Mouse (Mus musculus): ENCODE measurements around the gene Phlda3. TPM values are rescaled to one million over a fixed set of nuclear protein-coding genes. Genes with fewer than 3 reads are reported as not detected.
A peak's percentile ranks its signal among the peaks of the same experiment; 100 is the strongest.

Gene Phlda3
- 62.8 and 63.2 TPM in 2 replicates for polyA plus RNA-seq (2015; fragmentation: Nextera tagmentation; extraction: Ambion mirVana)

- Histone ChIP-seq H3K27ac (ENCODE audit: low read length) (peak within 1 kb of the TSS; percentile 93), H3K36me3 (ENCODE audit: control insufficient read depth, insufficient read depth, low read length) (peaks cover 5% of the 10 kb centered on the region), H3K4me3 (ENCODE audit: low read length) (peak within 1 kb of the TSS; percentile 83), H3K4me2 (ENCODE audit: low read depth, low read length) (peak within 1 kb of the TSS; percentile 90), H3K27me3 (ENCODE audit: control insufficient read depth, insufficient read depth, low read depth, low read length) (no peaks in the 10 kb centered on the region), H3K4me1 (replicated peaks; ENCODE audit: control insufficient read depth, insufficient read depth, low read length) (peaks cover 40% of the 10 kb centered on the region), H3K9me3 (ENCODE audit: control insufficient read depth, low read length) (no peaks in the 10 kb centered on the region), H3K9ac (ENCODE audit: low read length) (peak within 1 kb of the TSS; percentile 92)
- WGBS, result 2% methylated on average over 50 of the region's 90 CpGs
- ATAC-seq (ENCODE audit: low read depth), result peak; percentile 92
Observed at GRCm38 (mm10) chr1:135765645-135766591, at the start of gene Phlda3. Phlda3 (plus strand) TSS chr1:135766119.

GRCm38 (mm10) chr1:135719486-135719885, 46.4 kb upstream of the Phlda3 start:
- WGBS, result 15% methylated on average over 9 of the region's 9 CpGs
- H3K9me3 ChIP-seq (ENCODE audit: control insufficient read depth, low read length), result no peaks in the 10 kb centered on the region
- H3K36me3 ChIP-seq (ENCODE audit: control insufficient read depth, insufficient read depth, low read length), result no peaks in the 10 kb centered on the region
- H3K27ac ChIP-seq (ENCODE audit: low read length), result no peak overlapping the region
- no peak overlapping the region for H3K4me3 ChIP-seq (ENCODE audit: low read length)
- peak overlapping the region; percentile 7; the same call in 1 of the 2 replicates for H3K4me2 ChIP-seq (ENCODE audit: low read depth, low read length)
- H3K9ac ChIP-seq (ENCODE audit: low read length), result no peak overlapping the region
- 0 out of 2 replicates have a peak, but pooled peaks cover 5% of the 10 kb centered on the region for H3K4me1 ChIP-seq (replicated peaks; ENCODE audit: control insufficient read depth, insufficient read depth, low read length)
- peak; percentile 69 for ATAC-seq (ENCODE audit: low read depth)
- no peaks in the 10 kb centered on the region for H3K27me3 ChIP-seq (ENCODE audit: control insufficient read depth, insufficient read depth, low read depth, low read length)

- Histone ChIP-seq H3K4me3 (ENCODE audit: low read length) (no peak within 1 kb of the TSS), H3K9me3 (ENCODE audit: control insufficient read depth, low read length) (no peaks in the 10 kb centered on the region), H3K9ac (ENCODE audit: low read length) (no peak within 1 kb of the TSS), H3K36me3 (ENCODE audit: control insufficient read depth, insufficient read depth, low read length) (no peaks in the 10 kb centered on the region), H3K4me2 (ENCODE audit: low read depth, low read length) (peak within 1 kb of the TSS; percentile 7; the same call in 1 of the 2 replicates), H3K27me3 (ENCODE audit: control insufficient read depth, insufficient read depth, low read depth, low read length) (no peaks in the 10 kb centered on the region), H3K27ac (ENCODE audit: low read length) (no peak within 1 kb of the TSS), H3K4me1 (replicated peaks; ENCODE audit: control insufficient read depth, insufficient read depth, low read length) (0 out of 2 replicates have a peak, but pooled peaks cover 5% of the 10 kb centered on the region)
- peak; percentile 34 for ATAC-seq (ENCODE audit: low read depth)
- 54% methylated on average over 6 of the region's 6 CpGs for WGBS
Observed at GRCm38 (mm10) chr1:135719983-135720382, 45.9 kb upstream of the Phlda3 start, which contains the start of gene Csrp1. Csrp1 (plus strand) TSS chr1:135720061.

- H3K27me3 ChIP-seq (ENCODE audit: control insufficient read depth, insufficient read depth, low read depth, low read length), result no peaks in the 10 kb centered on the region
- no peak for ATAC-seq (ENCODE audit: low read depth)
- H3K9ac ChIP-seq (ENCODE audit: low read length), result no peak overlapping the region
- H3K4me2 ChIP-seq (ENCODE audit: low read depth, low read length), result no peak overlapping the region
- H3K27ac ChIP-seq (ENCODE audit: low read length), result no peak overlapping the region
- H3K36me3 ChIP-seq (ENCODE audit: control insufficient read depth, insufficient read depth, low read length), result no peaks in the 10 kb centered on the region
- 35% methylated on average over 1 of the region's 1 CpGs for WGBS
- H3K9me3 ChIP-seq (ENCODE audit: control insufficient read depth, low read length), result no peaks in the 10 kb centered on the region
- no peak overlapping the region for H3K4me3 ChIP-seq (ENCODE audit: low read length)
- peaks cover 7% of the 10 kb centered on the region for H3K4me1 ChIP-seq (replicated peaks; ENCODE audit: control insufficient read depth, insufficient read depth, low read length)
Observed at GRCm38 (mm10) chr1:135723016-135723415, 42.9 kb upstream of the Phlda3 start.

- Histone ChIP-seq H3K36me3 (ENCODE audit: control insufficient read depth, insufficient read depth, low read length) (no peaks in the 10 kb centered on the region), H3K27me3 (ENCODE audit: control insufficient read depth, insufficient read depth, low read depth, low read length) (no peaks in the 10 kb centered on the region), H3K9ac (ENCODE audit: low read length) (no peak overlapping the region), H3K9me3 (ENCODE audit: control insufficient read depth, low read length) (no peaks in the 10 kb centered on the region), H3K4me1 (replicated peaks; ENCODE audit: control insufficient read depth, insufficient read depth, low read length) (peaks cover 13% of the 10 kb centered on the region), H3K4me2 (ENCODE audit: low read depth, low read length) (no peak overlapping the region), H3K27ac (ENCODE audit: low read length) (no peak overlapping the region), H3K4me3 (ENCODE audit: low read length) (no peak overlapping the region)
- WGBS, result 70% methylated on average over 4 of the region's 4 CpGs
- no peak for ATAC-seq (ENCODE audit: low read depth)
Observed at GRCm38 (mm10) chr1:135724134-135724533, 41.8 kb upstream of the Phlda3 start.

- H3K36me3 ChIP-seq (ENCODE audit: control insufficient read depth, insufficient read depth, low read length), result no peaks in the 10 kb centered on the region
- H3K27ac ChIP-seq (ENCODE audit: low read length), result peak overlapping the region; percentile 7; the same call in 1 of the 2 replicates
- H3K4me3 ChIP-seq (ENCODE audit: low read length), result no peak overlapping the region
- peaks cover 15% of the 10 kb centered on the region for H3K4me1 ChIP-seq (replicated peaks; ENCODE audit: control insufficient read depth, insufficient read depth, low read length)
- H3K9me3 ChIP-seq (ENCODE audit: control insufficient read depth, low read length), result no peaks in the 10 kb centered on the region
- no peak for ATAC-seq (ENCODE audit: low read depth)
- WGBS, result 88% methylated on average over 6 of the region's 6 CpGs
- H3K4me2 ChIP-seq (ENCODE audit: low read depth, low read length), result no peak overlapping the region
- H3K9ac ChIP-seq (ENCODE audit: low read length), result no peak overlapping the region
- no peaks in the 10 kb centered on the region for H3K27me3 ChIP-seq (ENCODE audit: control insufficient read depth, insufficient read depth, low read depth, low read length)
Observed at GRCm38 (mm10) chr1:135725324-135725723, 40.6 kb upstream of the Phlda3 start.

GRCm38 (mm10) chr1:135725936-135726335, 40.0 kb upstream of the Phlda3 start:
- Histone ChIP-seq H3K27me3 (ENCODE audit: control insufficient read depth, insufficient read depth, low read depth, low read length) (no peaks in the 10 kb centered on the region), H3K4me2 (ENCODE audit: low read depth, low read length) (no peak overlapping the region), H3K27ac (ENCODE audit: low read length) (peak overlapping the region; percentile 7), H3K9me3 (ENCODE audit: control insufficient read depth, low read length) (no peaks in the 10 kb centered on the region), H3K4me3 (ENCODE audit: low read length) (no peak overlapping the region), H3K9ac (ENCODE audit: low read length) (no peak overlapping the region), H3K36me3 (ENCODE audit: control insufficient read depth, insufficient read depth, low read length) (no peaks in the 10 kb centered on the region), H3K4me1 (replicated peaks; ENCODE audit: control insufficient read depth, insufficient read depth, low read length) (peaks cover 21% of the 10 kb centered on the region)
- ATAC-seq (ENCODE audit: low read depth), result peak; percentile 24; the same call in 1 of the 2 replicates
- 30% methylated on average over 7 of the region's 7 CpGs for WGBS

GRCm38 (mm10) chr1:135728631-135729366, 37.1 kb upstream of the Phlda3 start:
- H3K27ac ChIP-seq (ENCODE audit: low read length), result peak overlapping the region; percentile 96
- WGBS, result under 1% methylated on average over 35 of the region's 35 CpGs
- peak; percentile 78 for ATAC-seq (ENCODE audit: low read depth)
- no peaks in the 10 kb centered on the region; the same call in 1 of the 2 replicates for H3K36me3 ChIP-seq (ENCODE audit: control insufficient read depth, insufficient read depth, low read length)
- peak overlapping the region; percentile 91 for H3K9ac ChIP-seq (ENCODE audit: low read length)
- H3K4me3 ChIP-seq (ENCODE audit: low read length), result peak overlapping the region; percentile 80
- peaks cover 47% of the 10 kb centered on the region for H3K4me1 ChIP-seq (replicated peaks; ENCODE audit: control insufficient read depth, insufficient read depth, low read length)
- H3K4me2 ChIP-seq (ENCODE audit: low read depth, low read length), result peak overlapping the region; percentile 77
- no peaks in the 10 kb centered on the region for H3K27me3 ChIP-seq (ENCODE audit: control insufficient read depth, insufficient read depth, low read depth, low read length)
- no peaks in the 10 kb centered on the region for H3K9me3 ChIP-seq (ENCODE audit: control insufficient read depth, low read length)

- Histone ChIP-seq H3K27me3 (ENCODE audit: control insufficient read depth, insufficient read depth, low read depth, low read length) (no peaks in the 10 kb centered on the region), H3K4me3 (ENCODE audit: low read length) (peak overlapping the region; percentile 80), H3K9me3 (ENCODE audit: control insufficient read depth, low read length) (no peaks in the 10 kb centered on the region), H3K27ac (ENCODE audit: low read length) (peak overlapping the region; percentile 96), H3K9ac (ENCODE audit: low read length) (peak overlapping the region; percentile 91), H3K4me2 (ENCODE audit: low read depth, low read length) (peak overlapping the region; percentile 77), H3K36me3 (ENCODE audit: control insufficient read depth, insufficient read depth, low read length) (no peaks in the 10 kb centered on the region; the same call in 1 of the 2 replicates), H3K4me1 (replicated peaks; ENCODE audit: control insufficient read depth, insufficient read depth, low read length) (peaks cover 53% of the 10 kb centered on the region)
- ATAC-seq (ENCODE audit: low read depth), result peak; percentile 21
- under 1% methylated on average over 11 of the region's 11 CpGs for WGBS
Observed at GRCm38 (mm10) chr1:135729367-135729713, 36.6 kb upstream of the Phlda3 start.
